ENCODE assay signal across 8 mouse cellular contexts in genomic region chr4:109977148-109978067, GRCm38 (mm10). TPM values are rescaled to one million over a fixed set of nuclear protein-coding genes. Genes with fewer than 3 reads are reported as not detected.
DNase-seq lines count a peak whose midpoint lies in the region; ATAC-seq and TF ChIP-seq lines count a peak whose summit lies in the region.

TSS of gene Dmrta2 (plus strand) at chr4:109978053.

- no peak for TF ChIP-seq POLR2A in thymus, adult 2 months (IDR thresholded peaks at IDR 0.05; ENCODE audit: control insufficient read depth, extremely low read depth, insufficient read depth, low read length, poor library complexity)

- under 1% methylated on average over 64 of the region's 64 CpGs for WGBS in heart, embryonic 10.5 days
- WGBS in forebrain, embryonic 12.5 days, result under 1% methylated on average over 64 of the region's 64 CpGs
- under 1% methylated on average over 64 of the region's 64 CpGs for WGBS in neural tube, embryonic 12.5 days
- 4% methylated on average over 64 of the region's 64 CpGs for WGBS in thymus, adult 2 months

- no peak for TF ChIP-seq CTCF in thymus, adult 2 months (IDR thresholded peaks at IDR 0.05; ENCODE audit: borderline replicate concordance, control insufficient read depth, extremely low read depth, insufficient read depth, low read length, poor library complexity)

- peak; percentile 92 for ATAC-seq in forebrain, embryonic 12.5 days (ENCODE audit: low FRiP score)
- peak; percentile 93 for ATAC-seq in neural tube, embryonic 12.5 days (ENCODE audit: low FRiP score, low read depth)

- in situ Hi-C loops in ES-E14 (cut with MboI; ENCODE audit: low sequenced_read_pairs in 2 of 2, unreplicated experiment in 2 of 2), result loop anchor here in 1 of 2 experiments (5.0 kb wide), 1 partner anchor 320 kb away; no protein-coding TSS in a partner anchor

- DNase-seq in heart, embryonic 10.5 days (ENCODE audit: low spot score), result no peak
- DNase-seq in heart, postnatal 14 days, result no peak
- peak; percentile 75 for DNase-seq in ES-E14 (ENCODE audit: low read depth, low spot score)
- peak; percentile 71 to 82 for DNase-seq in layer of hippocampus, postnatal 10 days (ENCODE audit: low spot score in 2 of 2)
- no peak for DNase-seq in thymus, adult 2 months
- DNase-seq in spleen, postnatal 14 days (ENCODE audit: low spot score in 2 of 2), result no peak

- peaks cover 39% of the 10 kb centered on the region for H3K4me1 ChIP-seq in heart, embryonic 10.5 days
- H3K4me1 ChIP-seq in ES-E14 (ENCODE audit: control insufficient read depth in 2 of 2, insufficient read depth in 2 of 2, low read length in 2 of 2, poor library complexity in 1 of 2), result peaks cover 0 to 12% of the 10 kb centered on the region in 2 experiments; a peak in 1 of 4 replicates
- H3K4me1 ChIP-seq in forebrain, embryonic 12.5 days, result peaks cover 54% of the 10 kb centered on the region
- peaks cover 35% of the 10 kb centered on the region for H3K4me1 ChIP-seq in neural tube, embryonic 12.5 days
- no peaks in the 10 kb centered on the region; the same call in 1 of the 2 replicates for H3K4me1 ChIP-seq in thymus, adult 2 months (replicated peaks; ENCODE audit: control insufficient read depth, insufficient read depth, low read length)

- intact Hi-C loops in heart, postnatal 14 days (cut with DNase I), result no loop called here

- H3K36me3 ChIP-seq in heart, embryonic 10.5 days, result no peaks in the 10 kb centered on the region
- H3K36me3 ChIP-seq in ES-E14 (ENCODE audit: control insufficient read depth, insufficient read depth, low read length, poor library complexity, severe bottlenecking), result no peaks in the 10 kb centered on the region
- peaks cover 10% of the 10 kb centered on the region for H3K36me3 ChIP-seq in forebrain, embryonic 12.5 days (replicated peaks)
- H3K36me3 ChIP-seq in neural tube, embryonic 12.5 days, result no peaks in the 10 kb centered on the region
- no peaks in the 10 kb centered on the region for H3K36me3 ChIP-seq in thymus, adult 2 months (ENCODE audit: control insufficient read depth, insufficient read depth, low read length)

- peak within 1 kb of the TSS; percentile 67; the same call in 1 of the 2 replicates for H3K27ac ChIP-seq in heart, embryonic 10.5 days
- H3K27ac ChIP-seq in ES-E14 (ENCODE audit: insufficient read depth, low read depth, low read length, poor library complexity, severe bottlenecking), result no peak within 1 kb of the TSS
- peak within 1 kb of the TSS; percentile 91 for H3K27ac ChIP-seq in forebrain, embryonic 12.5 days
- no peak within 1 kb of the TSS for H3K27ac ChIP-seq in neural tube, embryonic 12.5 days
- H3K27ac ChIP-seq in thymus, adult 2 months (ENCODE audit: control insufficient read depth, insufficient read depth, low read length), result no peak within 1 kb of the TSS

- peaks cover 100% of the 10 kb centered on the region for H3K27me3 ChIP-seq in heart, embryonic 10.5 days (ENCODE audit: insufficient read depth, poor library complexity, severe bottlenecking)
- peaks cover 98% of the 10 kb centered on the region for H3K27me3 ChIP-seq in forebrain, embryonic 12.5 days
- H3K27me3 ChIP-seq in neural tube, embryonic 12.5 days (replicated peaks), result peaks cover 97% of the 10 kb centered on the region
- H3K27me3 ChIP-seq in thymus, adult 2 months (ENCODE audit: control insufficient read depth, insufficient read depth, low read length), result peaks cover 37% of the 10 kb centered on the region

- no peaks in the 10 kb centered on the region for H3K9me3 ChIP-seq in heart, embryonic 10.5 days
- H3K9me3 ChIP-seq in ES-E14 (ENCODE audit: control insufficient read depth, insufficient read depth, low read depth, low read length), result no peaks in the 10 kb centered on the region
- H3K9me3 ChIP-seq in forebrain, embryonic 12.5 days, result no peaks in the 10 kb centered on the region
- no peaks in the 10 kb centered on the region for H3K9me3 ChIP-seq in neural tube, embryonic 12.5 days

- 0 out of 2 replicates have a peak within 1 kb of the TSS, but pooled peaks have one; percentile 27 for H3K9ac ChIP-seq in ES-E14 (ENCODE audit: insufficient read depth, low read depth, low read length, poor library complexity, severe bottlenecking)
- H3K9ac ChIP-seq in forebrain, embryonic 12.5 days, result peak within 1 kb of the TSS; percentile 89
- no peak within 1 kb of the TSS for H3K9ac ChIP-seq in neural tube, embryonic 12.5 days

- peak within 1 kb of the TSS; percentile 67 for H3K4me2 ChIP-seq in forebrain, embryonic 12.5 days
- peak within 1 kb of the TSS; percentile 70 for H3K4me2 ChIP-seq in neural tube, embryonic 12.5 days (replicated peaks)

- peak within 1 kb of the TSS; percentile 65 for H3K4me3 ChIP-seq in heart, embryonic 10.5 days
- H3K4me3 ChIP-seq in ES-E14 (ENCODE audit: insufficient read depth in 1 of 2, low read depth in 1 of 2, low read length in 2 of 2, poor library complexity in 1 of 2, severe bottlenecking in 1 of 2), result peak within 1 kb of the TSS; percentile 64 to 66
- H3K4me3 ChIP-seq in forebrain, embryonic 12.5 days (replicated peaks), result peak within 1 kb of the TSS; percentile 66
- peak within 1 kb of the TSS; percentile 36 for H3K4me3 ChIP-seq in neural tube, embryonic 12.5 days
- H3K4me3 ChIP-seq in thymus, adult 2 months (ENCODE audit: control insufficient read depth, insufficient read depth, low read length), result no peak within 1 kb of the TSS

TF ChIP-seq in ES-E14, 5 proteins besides CTCF, POLR2A, EP300 and RAD21:
- TF ChIP-seq HCFC1 (IDR thresholded peaks at IDR 0.05; ENCODE audit: borderline replicate concordance, insufficient read depth, low read length), result no peak
- no peak for TF ChIP-seq MAFK (IDR thresholded peaks at IDR 0.05; ENCODE audit: insufficient read depth, low read depth, low read length)
- TF ChIP-seq CHD2 (IDR thresholded peaks at IDR 0.05; ENCODE audit: low read depth, low read length), result no peak
- no peak for TF ChIP-seq ZNF384 (IDR thresholded peaks at IDR 0.05; ENCODE audit: low read depth, low read length)
- TF ChIP-seq ZC3H11A (IDR thresholded peaks at IDR 0.05; ENCODE audit: borderline replicate concordance, low read depth, low read length), result no peak
TF ChIP-seq in ES-E14: peak in this region for 0.

RNA-seq across cellular contexts. Expression of gene Dmrta2, which starts in this region (rescaled TPM):
- polyA plus RNA-seq in heart, embryonic 10.5 days (2016; fragmentation: Nextera tagmentation; extraction: Ambion mirVana), result 0.11 and 0.15 TPM in 2 replicates
- under 1 TPM; 0.20 to 0.24 TPM for total RNA-seq in heart, postnatal 14 days (2021)
- total RNA-seq in ES-E14 (2012; rRNA removed), result 1.2 and 1.9 TPM in 2 replicates
- polyA plus RNA-seq in forebrain, embryonic 12.5 days (2016; fragmentation: Nextera tagmentation; extraction: Ambion mirVana), result 8.5 and 9.7 TPM in 2 replicates
- 1 to 10 TPM; 6.3 to 8.1 TPM for total RNA-seq in layer of hippocampus, postnatal 10 days (2021)
- 0.26 and 0.27 TPM in 2 replicates for polyA plus RNA-seq in neural tube, embryonic 12.5 days (2016; fragmentation: Nextera tagmentation; extraction: Ambion mirVana)
- 0.67 and 0.74 TPM in 2 replicates for polyA plus RNA-seq in thymus, adult 2 months (2012; rRNA removed)

Comparison
In these comparisons a context has a peak if more than half of its experiments do, and no peak if none do; other contexts are left out.
1. Peak in ATAC-seq, H3K4me3 ChIP-seq and H3K4me2 ChIP-seq in neural tube, embryonic 12.5 days; RNA of the gene not detected or under 1 TPM.
2. DNase-seq: peak in ES-E14 (single experiment) and layer of hippocampus, postnatal 10 days (2 of 2); none in heart, embryonic 10.5 days (single experiment), heart, postnatal 14 days (0 of 2), thymus, adult 2 months (single experiment) and spleen, postnatal 14 days (0 of 2).
3. H3K27ac ChIP-seq: peak in heart, embryonic 10.5 days (single experiment) and forebrain, embryonic 12.5 days (single experiment); none in ES-E14 (single experiment), neural tube, embryonic 12.5 days (single experiment) and thymus, adult 2 months (single experiment).